Mouse (Mus musculus) liver, adult 2 months (tissue): ENCODE data around the gene Plscr1. TPM values are rescaled to one million over a fixed set of nuclear protein-coding genes. Genes with fewer than 3 reads are reported as not detected.

Source experiments
- DNase-seq: peaks from one replicate; pipeline ENCODE4 v3.0.0-alpha.2; 2011; ENCODE audit warnings: low read depth, low spot score; ENCODE audit errors: extremely low read depth
- H3K27ac ChIP-seq: fragments of 200-500 bp; replicated peaks from 2 replicates; pipeline ENCODE4 v1.5.1; 2012; ENCODE audit warnings: low read depth, mild to moderate bottlenecking, control low read depth, inconsistent platforms, low read length; ENCODE audit not compliant: insufficient read depth
- H3K27me3 ChIP-seq: fragments of 200-500 bp; 2 replicates; pipeline ENCODE4 v1.6.1; 2012; ENCODE audit warnings: mild to moderate bottlenecking, moderate library complexity, low read length, inconsistent platforms; ENCODE audit not compliant: control insufficient read depth, insufficient read depth
- H3K36me3 ChIP-seq: fragments of 200-500 bp; 2 replicates; pipeline ENCODE4 v1.6.1; 2012; ENCODE audit warnings: low read length, inconsistent platforms; ENCODE audit not compliant: control insufficient read depth, insufficient read depth
- H3K4me1 ChIP-seq: fragments of 200-500 bp; 2 replicates; pipeline ENCODE4 v1.6.1; 2011; ENCODE audit warnings: low read length; ENCODE audit not compliant: control insufficient read depth, insufficient read depth
- H3K4me3 ChIP-seq: fragments of 200-500 bp; 2 replicates; pipeline ENCODE4 v1.5.1; 2011; ENCODE audit warnings: low read depth, mild to moderate bottlenecking, control low read depth, low read length, moderate library complexity; ENCODE audit not compliant: insufficient read depth
- H3K79me2 ChIP-seq: fragments of 200-500 bp; 2 replicates; pipeline ENCODE4 v1.6.1; 2012; ENCODE audit warnings: inconsistent platforms, mild to moderate bottlenecking, low read length, moderate library complexity; ENCODE audit not compliant: control insufficient read depth, insufficient read depth
- H3K9ac ChIP-seq: fragments of 200-500 bp; 2 replicates; pipeline ENCODE4 v1.6.1; 2012; ENCODE audit warnings: low read depth, mild to moderate bottlenecking, control low read depth, inconsistent platforms, low read length
- CTCF ChIP-seq: fragments of 200-500 bp; IDR thresholded peaks from 2 replicates; pipeline ENCODE4 v1.5.1; 2011; ENCODE audit warnings: low read depth, low read length, control low read depth
- POLR2A ChIP-seq: fragments of 200-500 bp; IDR thresholded peaks from 2 replicates; pipeline ENCODE4 v1.6.1; 2011; ENCODE audit warnings: low read length, control low read depth; ENCODE audit not compliant: insufficient read depth; ENCODE audit errors: extremely low read depth
- WGBS: fragments of 180-500 bp; shearing (Covaris S2); methylation state at CpG from one replicate; pipeline ENCODE4 v1.1.7; 2018; 5-methylcytosine and 5-hydroxymethylcytosine counted together
- polyA plus RNA-seq: library from polyadenylated mRNA; depleted of rRNA; stranded (reverse); fragments of >200 nt; gene quantifications from 2 replicates; pipeline ENCODE4 v1.2.3, GENCODE M21; 2012; rRNA removed
- total RNA-seq: library from RNA; depleted of rRNA; stranded (reverse); fragments of >200 nt; gene quantifications from 2 replicates; pipeline ENCODE4 v1.2.3, GENCODE M21; 2014; rRNA removed

Plscr1 gene
- total RNA-seq (13.5 and 18.3 TPM in 2 replicates), polyA plus RNA-seq (7.1 and 9.9 TPM in 2 replicates)

DNA sequence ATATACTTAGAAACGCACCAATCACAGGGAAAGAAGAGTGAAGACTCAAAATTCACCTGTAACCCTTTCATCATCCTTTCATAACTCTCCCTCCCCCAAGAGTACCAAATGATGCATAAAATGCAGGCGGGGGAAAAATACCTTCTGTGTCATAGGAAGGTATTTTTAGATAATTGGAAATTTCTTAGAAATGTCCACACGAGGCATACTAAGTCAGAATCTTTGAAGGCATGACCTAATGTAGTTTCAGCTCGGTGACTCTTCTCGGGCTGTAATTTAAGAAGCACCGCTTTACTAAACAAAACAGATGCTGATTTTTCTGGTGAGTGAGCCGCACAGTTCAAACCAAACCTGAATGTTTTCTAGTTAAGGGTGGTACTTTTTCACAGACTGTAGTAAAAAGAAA, at the start of gene Plscr1:
Gene Plscr1 (plus strand): TSS at position 304 of the 406 bp plus-strand sequence.
- no peak for DNase-seq
- TF ChIP-seq POLR2A: no peak
- TF ChIP-seq CTCF: no peak
- H3K79me2 ChIP-seq: no peaks in the 10 kb centered on the region; the same call in 1 of the 2 replicates
- H3K27ac ChIP-seq: peak within 1 kb of the TSS; percentile 91
- WGBS: 49% methylated on average over 7 of the region's 7 CpGs
- H3K36me3 ChIP-seq: 0 out of 2 replicates have a peak, but pooled peaks cover 1% of the 10 kb centered on the region
- H3K4me1 ChIP-seq: peaks cover 9% of the 10 kb centered on the region; the same call in 1 of the 2 replicates
- H3K4me3 ChIP-seq: peak within 1 kb of the TSS; percentile 86
- H3K9ac ChIP-seq: peak within 1 kb of the TSS; percentile 83
- H3K27me3 ChIP-seq: no peaks in the 10 kb centered on the region

DNA sequence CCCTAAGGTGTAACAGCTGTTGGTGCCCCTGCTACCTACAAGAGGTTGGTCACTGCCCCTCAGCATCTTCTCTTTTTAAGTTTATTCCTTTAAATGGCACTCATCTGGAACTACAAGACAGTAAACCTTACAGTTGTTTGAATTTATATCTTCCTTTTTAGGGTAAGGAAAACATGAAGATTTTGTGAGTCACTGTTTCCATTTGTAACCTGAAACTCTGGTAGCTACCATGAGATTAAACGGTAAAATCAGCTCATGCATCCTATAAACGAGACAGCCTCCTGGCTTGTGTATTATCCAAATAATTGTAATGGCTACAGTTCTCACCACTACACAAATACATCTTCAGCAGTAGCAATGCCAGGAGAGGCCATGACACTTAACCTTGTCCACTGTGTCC, 45.2 kb upstream of the Plscr1 start:
- H3K4me3 ChIP-seq: no peak overlapping the region
- H3K27me3 ChIP-seq: no peaks in the 10 kb centered on the region
- H3K36me3 ChIP-seq: no peaks in the 10 kb centered on the region
- no peak overlapping the region for H3K27ac ChIP-seq
- H3K79me2 ChIP-seq: no peaks in the 10 kb centered on the region
- no peak for DNase-seq
- no peak overlapping the region for H3K9ac ChIP-seq
- WGBS: 47% methylated on average over 2 of the region's 2 CpGs
- no peaks in the 10 kb centered on the region for H3K4me1 ChIP-seq
- TF ChIP-seq POLR2A: no peak

DNA sequence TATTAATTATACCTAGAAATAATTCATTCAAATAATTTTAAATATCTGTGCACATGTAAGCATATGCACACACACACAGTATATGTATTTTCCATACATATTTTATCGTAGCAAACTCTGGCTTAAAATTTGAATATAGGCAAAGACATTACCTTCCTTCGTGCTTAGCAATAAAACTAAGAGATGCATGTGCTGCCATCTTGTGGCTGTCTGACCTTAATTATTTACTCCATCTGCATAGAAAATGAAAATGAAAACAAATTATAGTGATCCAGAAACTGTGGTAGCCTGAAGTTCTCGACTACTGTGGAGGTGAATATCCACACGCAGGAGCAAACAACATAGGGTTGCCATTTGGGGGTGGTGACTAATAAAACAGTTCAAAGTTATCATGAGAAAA, 42.2 kb upstream of the Plscr1 start:
- Histone ChIP-seq H3K27me3 (no peaks in the 10 kb centered on the region), H3K9ac (no peak overlapping the region; the same call in 1 of the 2 replicates), H3K79me2 (no peaks in the 10 kb centered on the region), H3K4me1 (no peaks in the 10 kb centered on the region; the same call in 1 of the 2 replicates), H3K4me3 (peak overlapping the region; percentile 54), H3K27ac (no peak overlapping the region), H3K36me3 (no peaks in the 10 kb centered on the region)
- TF ChIP-seq POLR2A: no peak
- no peak for TF ChIP-seq CTCF
- WGBS: 18% methylated on average over 4 of the region's 4 CpGs
- DNase-seq: peak; percentile 70

DNA sequence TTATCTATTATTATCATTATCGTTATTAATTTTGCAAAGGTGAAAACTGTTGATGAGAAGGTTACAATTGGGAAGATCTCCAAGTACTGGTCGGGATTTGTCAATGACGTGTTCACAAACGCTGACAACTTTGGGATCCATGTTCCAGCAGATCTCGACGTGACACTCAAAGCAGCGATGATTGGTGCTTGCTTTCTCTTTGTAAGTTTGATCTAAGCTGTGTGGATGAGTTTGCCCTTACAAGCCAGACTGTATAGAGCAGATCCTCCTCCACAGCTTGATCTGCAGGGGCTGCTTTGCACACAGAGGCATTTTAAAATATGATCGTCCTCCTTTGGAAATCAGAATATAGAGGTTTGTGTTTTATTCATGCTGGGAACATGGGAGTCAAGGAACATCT, 41.8 kb upstream of the Plscr1 start:
- 79% methylated on average over 8 of the region's 8 CpGs for WGBS
- Histone ChIP-seq H3K4me3 (peak overlapping the region; percentile 54; the same call in 1 of the 2 replicates), H3K27ac (no peak overlapping the region), H3K79me2 (no peaks in the 10 kb centered on the region), H3K27me3 (no peaks in the 10 kb centered on the region), H3K9ac (no peak overlapping the region), H3K4me1 (no peaks in the 10 kb centered on the region; the same call in 1 of the 2 replicates), H3K36me3 (no peaks in the 10 kb centered on the region)
- DNase-seq: peak; percentile 34
- TF ChIP-seq CTCF: no peak
- no peak for TF ChIP-seq POLR2A

DNA sequence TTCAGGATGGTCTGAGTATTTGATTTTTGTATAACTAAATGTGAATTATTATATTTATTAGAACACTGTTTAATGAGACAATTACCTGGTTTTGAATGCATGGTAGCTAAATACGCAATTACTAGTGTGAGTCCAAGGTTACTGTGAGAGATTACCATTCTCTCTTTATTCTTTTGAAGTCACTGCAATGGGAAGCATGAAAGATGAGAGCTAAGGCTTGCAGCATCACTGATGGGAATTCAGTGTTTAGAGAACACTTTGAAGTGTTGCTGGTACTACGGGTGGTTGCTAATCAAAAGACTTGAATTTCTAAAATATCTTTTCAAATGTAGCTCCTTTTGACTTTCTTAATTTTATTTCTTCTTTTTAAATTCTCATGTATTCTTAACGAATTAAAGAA, 39.7 kb upstream of the Plscr1 start:
- no peak for DNase-seq
- WGBS: 87% methylated on average over 3 of the region's 3 CpGs
- no peak overlapping the region for H3K27ac ChIP-seq
- H3K27me3 ChIP-seq: no peaks in the 10 kb centered on the region
- H3K4me3 ChIP-seq: no peak overlapping the region
- H3K79me2 ChIP-seq: no peaks in the 10 kb centered on the region
- H3K9ac ChIP-seq: no peak overlapping the region
- no peaks in the 10 kb centered on the region; the same call in 1 of the 2 replicates for H3K4me1 ChIP-seq
- H3K36me3 ChIP-seq: no peaks in the 10 kb centered on the region
- TF ChIP-seq POLR2A (no peak), CTCF (no peak)

DNA sequence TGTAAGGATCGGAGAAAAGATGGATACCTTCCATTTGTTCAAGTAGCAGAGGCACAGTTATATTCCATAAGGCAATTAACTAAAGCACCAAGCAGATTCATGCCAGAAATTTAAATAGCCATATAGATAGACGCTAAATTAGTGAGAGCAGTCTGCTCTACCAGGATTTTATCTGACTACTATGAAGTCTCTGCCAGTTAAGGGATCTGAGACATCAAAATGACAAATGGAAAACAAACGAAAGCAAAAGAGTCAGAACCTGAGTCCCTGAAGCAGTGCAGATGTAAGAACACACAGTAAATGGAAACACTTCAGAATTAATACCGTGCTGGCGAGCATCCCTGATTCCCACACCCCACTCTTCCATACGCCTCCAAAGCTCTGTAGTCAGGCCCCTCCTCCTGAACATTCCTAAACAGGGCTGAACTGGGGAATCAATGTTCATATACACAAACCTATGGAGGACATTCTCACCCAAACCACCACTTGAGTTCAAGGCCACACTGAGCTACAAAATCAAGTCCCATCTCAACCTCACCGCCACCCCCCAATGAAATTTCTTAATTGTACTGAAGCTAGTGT, 39.1 kb upstream of the Plscr1 start:
- TF ChIP-seq POLR2A (no peak), CTCF (no peak)
- Histone ChIP-seq H3K9ac (no peak overlapping the region), H3K79me2 (no peaks in the 10 kb centered on the region), H3K27ac (no peak overlapping the region), H3K36me3 (no peaks in the 10 kb centered on the region), H3K4me3 (no peak overlapping the region), H3K27me3 (no peaks in the 10 kb centered on the region), H3K4me1 (no peaks in the 10 kb centered on the region; the same call in 1 of the 2 replicates)
- WGBS: 80% methylated on average over 7 of the region's 7 CpGs
- DNase-seq: no peak
